Mouse (Mus musculus) heart, adult 2 months (tissue): ENCODE results near the gene Clec9a.
A peak's percentile ranks its signal among the peaks of the same experiment; 100 is the strongest.

Source experiments
- CTCF ChIP-seq: fragments of 200-600 bp; IDR thresholded peaks from 2 replicates; pipeline ENCODE4 v1.8.1; 2022; ENCODE audit warnings: antibody characterized with exemption, mild to moderate bottlenecking, moderate library complexity
- EP300 ChIP-seq: fragments of 200-500 bp; IDR thresholded peaks from 2 replicates; pipeline ENCODE4 v1.6.1; 2011; ENCODE audit warnings: low read depth, low read length, control low read depth; ENCODE audit not compliant: insufficient read depth
- POLR2A ChIP-seq: fragments of 200-500 bp; IDR thresholded peaks from 2 replicates; pipeline ENCODE4 v1.6.1; 2011; ENCODE audit warnings: mild to moderate bottlenecking, low read depth, low read length, control low read depth; ENCODE audit not compliant: insufficient read depth

DNA sequence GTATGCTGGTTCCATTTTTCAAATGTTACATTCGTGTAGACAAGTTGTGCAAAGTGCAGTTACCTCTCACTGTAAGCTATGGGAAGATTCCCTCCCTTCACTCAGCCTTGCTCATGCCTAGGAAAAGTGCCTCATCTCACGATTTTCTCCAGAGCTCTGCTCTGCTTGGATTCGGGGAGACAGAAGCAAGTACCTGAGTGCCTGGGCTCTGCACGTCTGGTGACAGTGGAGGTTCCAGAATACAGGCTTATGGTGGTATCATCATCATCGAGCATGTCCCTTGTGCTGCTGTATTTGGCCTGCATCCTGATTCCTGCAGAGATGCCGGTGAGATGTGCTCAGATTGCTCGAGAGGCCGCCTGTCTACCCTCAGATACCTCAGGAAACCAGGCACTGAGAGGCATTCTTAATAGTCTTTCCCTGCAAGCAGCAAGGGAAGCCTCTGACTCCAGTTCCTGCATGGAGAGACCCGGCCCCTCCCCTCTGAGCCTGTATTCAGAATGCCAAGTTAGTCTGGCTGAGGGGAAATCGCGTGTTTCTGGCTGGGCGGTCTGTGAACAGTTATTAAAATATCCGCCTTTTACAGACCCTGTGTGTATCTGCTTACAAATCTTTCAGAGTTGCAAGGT lies 42.9 kb downstream of the Clec9a start, which contains the start of gene Clec1a:
- TF ChIP-seq CTCF (no peak), EP300 (peak; percentile 27; the same call in 1 of the 2 replicates), POLR2A (peak; percentile 80)
